Mouse (Mus musculus) E14TG2a.4 (cell line): ENCODE measurements around the gene Psd.

Experiments used
- CTCF ChIP-seq: conservative IDR thresholded peaks from 2 replicates; pipeline ENCODE4 v1.5.1; 2014; ENCODE audit warnings: low read length
- POU5F1 ChIP-seq: IDR thresholded peaks from 2 replicates; pipeline ENCODE4 v1.6.1; 2014; ENCODE audit warnings: low read length, borderline replicate concordance

- TF ChIP-seq CTCF (no peak), POU5F1 (no peak)
Observed at GRCm38 (mm10) chr19:46348761-46349458, 22.0 kb upstream of the Psd start.
